In the genomic region with DNA sequence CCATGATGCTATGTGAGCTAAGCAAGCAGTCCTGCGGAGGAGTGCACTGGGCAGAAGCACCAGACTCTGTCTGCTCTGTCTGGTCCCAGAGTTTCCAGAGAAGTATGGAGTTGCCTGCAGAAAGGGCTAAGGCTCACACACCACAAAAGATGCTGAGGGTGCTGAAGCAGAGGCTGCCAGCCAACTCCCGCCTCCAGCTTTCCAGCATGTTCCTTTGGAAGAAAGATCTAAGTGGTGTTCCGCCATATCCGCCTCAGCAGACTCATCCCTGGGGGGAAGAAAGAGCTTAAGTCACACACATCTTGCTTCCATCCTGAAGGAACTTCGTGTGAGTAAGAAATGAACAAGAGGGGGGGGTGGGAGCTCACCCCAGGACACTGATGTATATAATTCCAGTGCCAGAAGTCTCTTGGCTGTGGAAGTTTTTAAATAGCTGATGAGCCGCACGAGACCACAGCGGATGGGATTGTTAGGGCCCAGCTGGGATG, we compare ENCODE assay signal across 10 mouse cellular contexts. TPM values are rescaled to one million over a fixed set of nuclear protein-coding genes. Genes with fewer than 3 reads are reported as not detected.
A peak's percentile ranks its signal among the peaks of the same experiment; 100 is the strongest.
DNase-seq lines count a peak whose midpoint lies in the region; ATAC-seq and TF ChIP-seq lines count a peak whose summit lies in the region.
"Had no signal": no experiment of that assay in that cellular context is flagged by ENCODE, and none has a peak within 500 bp of the region (broad histone marks: within the 10 kb centered on the region; RNA-seq: fewer than 3 reads in every experiment).

No protein-coding gene starts in this region.

- peak; percentile 43 to 48 for DNase-seq in heart, adult 2 months
- no peak for DNase-seq in heart, postnatal 25 days (ENCODE audit: low spot score)
- peak; percentile 95 for DNase-seq in NIH3T3 (ENCODE audit: low read depth)
- peak; percentile 86 for DNase-seq in limb, embryonic 14.5 days (ENCODE audit: low spot score)
- DNase-seq in thymus, adult 18-20 months = no peak
- no peak for DNase-seq in urinary bladder, postnatal 25 days (ENCODE audit: low spot score)
- DNase-seq in adrenal gland, postnatal 36 days = no peak

- no peaks in the 10 kb centered on the region for H3K9me3 ChIP-seq in heart, embryonic 16.5 days (replicated peaks; ENCODE audit: control insufficient read depth, low read length)
- H3K9me3 ChIP-seq in limb, embryonic 14.5 days (ENCODE audit: control insufficient read depth, low read length) = no peaks in the 10 kb centered on the region

- H3K27ac ChIP-seq in heart, adult 2 months = no peak overlapping the region
- H3K27ac ChIP-seq in heart, embryonic 16.5 days (ENCODE audit: low read length) = peak overlapping the region; percentile 36; the same call in 1 of the 2 replicates
- H3K27ac ChIP-seq in limb, embryonic 14.5 days (replicated peaks; ENCODE audit: low read depth, low read length) = peak overlapping the region; percentile 15; the same call in 1 of the 2 replicates

- no peaks in the 10 kb centered on the region for H3K79me2 ChIP-seq in heart, adult 2 months (replicated peaks; ENCODE audit: control insufficient read depth, insufficient read depth, low read length)

- intact Hi-C loops in heart, adult 2 months (cut with DNase I) = no loop called here
- intact Hi-C loops in heart, postnatal 25 days (cut with DNase I) = no loop called here

- 52% methylated on average over 8 of the region's 8 CpGs for WGBS in heart, adult 2 months
- WGBS in heart, embryonic 16.5 days = 53% methylated on average over 8 of the region's 8 CpGs
- 40% methylated on average over 8 of the region's 8 CpGs for WGBS in limb, embryonic 14.5 days

- TF ChIP-seq POLR2A in heart, adult 2 months (IDR thresholded peaks at IDR 0.05; ENCODE audit: insufficient read depth, low read depth, low read length) = no peak
- no peak for TF ChIP-seq POLR2A in limb, embryonic 14.5 days (IDR thresholded peaks at IDR 0.05; ENCODE audit: borderline replicate concordance, extremely low read depth, insufficient read depth, insufficient read length)

- no peak overlapping the region for H3K4me2 ChIP-seq in heart, embryonic 16.5 days (ENCODE audit: low read depth, low read length)
- no peak overlapping the region for H3K4me2 ChIP-seq in limb, embryonic 14.5 days (replicated peaks; ENCODE audit: low read depth, low read length, severe bottlenecking)

- H3K4me3 ChIP-seq in heart, adult 2 months = no peak overlapping the region
- no peak overlapping the region for H3K4me3 ChIP-seq in heart, embryonic 16.5 days (ENCODE audit: low read length)
- no peak overlapping the region for H3K4me3 ChIP-seq in limb, embryonic 14.5 days (replicated peaks; ENCODE audit: low read length)
- H3K4me3 ChIP-seq: megakaryocyte, embryonic 14.5 days had no signal

- no peaks in the 10 kb centered on the region for H3K27me3 ChIP-seq in heart, adult 2 months (ENCODE audit: control insufficient read depth, insufficient read depth, low read length)
- H3K27me3 ChIP-seq in heart, embryonic 16.5 days (ENCODE audit: control insufficient read depth, insufficient read depth, low read length) = no peaks in the 10 kb centered on the region
- H3K27me3 ChIP-seq in limb, embryonic 14.5 days (ENCODE audit: control insufficient read depth, insufficient read depth, low read length) = no peaks in the 10 kb centered on the region

- H3K4me1 ChIP-seq in heart, adult 2 months (ENCODE audit: control insufficient read depth, insufficient read depth, low read length) = peaks cover 2% of the 10 kb centered on the region
- peaks cover 2% of the 10 kb centered on the region for H3K4me1 ChIP-seq in heart, embryonic 16.5 days (ENCODE audit: control insufficient read depth, insufficient read depth, low read length)
- H3K4me1 ChIP-seq in limb, embryonic 14.5 days (ENCODE audit: control insufficient read depth, insufficient read depth, low read length) = 0 out of 2 replicates have a peak, but pooled peaks cover 8% of the 10 kb centered on the region
- H3K4me1 ChIP-seq: megakaryocyte, embryonic 14.5 days had no signal

- H3K9ac ChIP-seq in heart, adult 2 months (ENCODE audit: low read depth, low read length) = no peak overlapping the region
- H3K9ac ChIP-seq in heart, embryonic 16.5 days (ENCODE audit: low read length) = no peak overlapping the region
- H3K9ac ChIP-seq in limb, embryonic 14.5 days (ENCODE audit: low read depth, low read length, severe bottlenecking) = no peak overlapping the region

- ATAC-seq in heart, embryonic 16.5 days (replicated peaks; ENCODE audit: extremely low read depth, insufficient read depth, low FRiP score) = peak; percentile 43; the same call in 1 of the 2 replicates
- peak; percentile 85 for ATAC-seq in limb, embryonic 14.5 days (ENCODE audit: low FRiP score, low read depth)

- no peak for TF ChIP-seq CTCF in heart, adult 2 months (IDR thresholded peaks at IDR 0.05)

- TF ChIP-seq EP300 in heart, adult 2 months (IDR thresholded peaks at IDR 0.05; ENCODE audit: insufficient read depth, low read depth, low read length) = no peak

- H3K36me3 ChIP-seq in heart, adult 2 months (ENCODE audit: control insufficient read depth, insufficient read depth, low read length) = no peaks in the 10 kb centered on the region
- H3K36me3 ChIP-seq in heart, embryonic 16.5 days (ENCODE audit: control insufficient read depth, insufficient read depth) = no peaks in the 10 kb centered on the region
- no peaks in the 10 kb centered on the region for H3K36me3 ChIP-seq in limb, embryonic 14.5 days (ENCODE audit: control insufficient read depth, insufficient read depth, low read length)

RNA-seq across cellular contexts. Expression of a gene that starts 10.9 kb away (rescaled TPM):
- 1 to 10 TPM in 1 of 2 experiments, under 1 TPM in 1; 0.73 to 1.1 TPM for total RNA-seq in heart, adult 2 months (2021)
- polyA plus RNA-seq in heart, adult 2 months (2012; rRNA removed) = 0.44 and 0.72 TPM in 2 replicates
- under 1 TPM; 0.87 to 0.99 TPM for total RNA-seq in heart, postnatal 25 days (2021)
- polyA plus RNA-seq in heart, embryonic 16.5 days (2015; fragmentation: Nextera tagmentation; extraction: Ambion mirVana) = 0.33 and 0.66 TPM in 2 replicates
- polyA plus RNA-seq in limb, embryonic 14.5 days (2012; rRNA removed) = 1.2 and 1.3 TPM in 2 replicates
- 0.32 and 1.5 TPM in 2 replicates for polyA plus RNA-seq in limb, embryonic 14.5 days (2014; fragmentation: Nextera tagmentation; extraction: Ambion mirVana)
- 1 to 10 TPM; 2.2 to 2.3 TPM for total RNA-seq in adrenal gland, postnatal 36 days (2021)

RNA-seq across cellular contexts. Expression of a gene that starts 48.9 kb away (rescaled TPM):
- total RNA-seq in heart, adult 2 months (2021) = not detected
- polyA plus RNA-seq in heart, adult 2 months (2012; rRNA removed) = not detected in 2 replicates
- not detected for total RNA-seq in heart, postnatal 25 days (2021)
- not detected in 2 replicates for polyA plus RNA-seq in heart, embryonic 16.5 days (2015; fragmentation: Nextera tagmentation; extraction: Ambion mirVana)
- polyA plus RNA-seq in limb, embryonic 14.5 days (2012; rRNA removed) = not detected in 2 replicates
- not detected in 2 replicates for polyA plus RNA-seq in limb, embryonic 14.5 days (2014; fragmentation: Nextera tagmentation; extraction: Ambion mirVana)
- total RNA-seq in adrenal gland, postnatal 36 days (2021) = not detected
- total RNA-seq: heart, adult 18-20 months had no signal

Comparison
In these comparisons a context has a peak if more than half of its experiments do, and no peak if none do; other contexts are left out.
1. DNase-seq: peak in heart, adult 2 months (2 of 2), NIH3T3 (single experiment) and limb, embryonic 14.5 days (single experiment); none in heart, postnatal 25 days (single experiment), thymus, adult 18-20 months (0 of 2), urinary bladder, postnatal 25 days (single experiment) and adrenal gland, postnatal 36 days (0 of 2).